Comparison of ENCODE assay signal across 8 mouse cellular contexts in the genomic region with DNA sequence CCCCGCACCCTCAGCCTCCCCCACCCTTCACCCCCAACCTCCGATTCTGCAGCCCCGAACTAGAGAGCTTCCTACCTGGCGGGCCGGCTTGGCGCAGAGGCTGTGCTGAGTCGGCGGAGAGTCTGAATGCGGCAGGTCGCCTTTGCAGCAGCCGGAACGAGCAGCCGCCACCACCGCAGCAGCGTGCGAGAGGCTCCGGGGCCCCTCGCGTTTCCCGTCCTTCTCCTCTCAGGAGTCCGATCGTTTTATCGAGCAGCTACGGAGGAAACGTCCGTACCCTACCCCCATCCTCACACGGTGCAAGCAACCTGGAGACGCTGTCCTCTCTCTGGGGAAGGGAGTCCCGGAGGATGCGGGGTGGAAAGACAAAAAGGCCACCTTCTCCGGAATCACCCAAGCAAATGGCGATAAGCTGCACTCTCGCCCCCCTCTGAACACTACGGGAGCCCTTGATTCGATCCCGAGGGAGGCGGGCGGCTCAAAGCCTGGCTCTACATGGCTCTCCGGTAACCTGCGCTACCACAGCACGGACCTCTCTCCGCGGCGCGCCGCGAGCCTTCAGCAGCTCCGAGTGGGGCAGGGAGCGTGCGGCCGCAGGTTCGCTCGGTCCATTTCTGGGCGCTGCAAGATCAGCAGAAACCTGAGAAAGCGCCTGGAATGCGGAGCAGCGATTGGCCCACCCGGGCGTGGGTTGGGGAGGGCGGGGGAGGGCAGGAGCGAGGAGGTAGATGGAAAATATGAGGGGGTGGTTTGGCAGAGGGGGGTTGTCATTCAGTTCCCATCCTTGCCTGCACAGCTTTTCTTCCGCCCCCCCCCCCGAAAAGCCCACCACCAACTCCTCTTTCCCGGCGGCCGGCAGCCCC. TPM values are rescaled to one million over a fixed set of nuclear protein-coding genes. Genes with fewer than 3 reads are reported as not detected.
DNase-seq lines count a peak whose midpoint lies in the region; ATAC-seq lines count a peak whose summit lies in the region.

No protein-coding gene starts in this region.

- peak overlapping the region; percentile 99 for H3K4me2 ChIP-seq in midbrain, embryonic 12.5 days (replicated peaks)

- peak overlapping the region; percentile 59 for H3K9ac ChIP-seq in midbrain, embryonic 12.5 days (replicated peaks)

- no peaks in the 10 kb centered on the region for H3K9me3 ChIP-seq in midbrain, embryonic 12.5 days

- WGBS in midbrain, embryonic 12.5 days: under 1% methylated on average over 61 of the region's 66 CpGs

- peak overlapping the region; percentile 57 for H3K4me3 ChIP-seq in midbrain, embryonic 12.5 days

- intact Hi-C loops in heart, postnatal 14 days (cut with DNase I): loop anchor here (5.0 kb wide), 1 partner anchor 58 kb away; no protein-coding TSS in a partner anchor

- H3K27me3 ChIP-seq in midbrain, embryonic 12.5 days: peaks cover 70% of the 10 kb centered on the region

- ATAC-seq in midbrain, embryonic 12.5 days (ENCODE audit: low FRiP score, low read depth): peak; percentile 29

- DNase-seq in urinary bladder, postnatal 14 days (ENCODE audit: low spot score): peak; percentile 24
- DNase-seq in urinary bladder, postnatal 4 days (ENCODE audit: low spot score in 2 of 2): no peak
- DNase-seq in embryo, embryonic 10 days (ENCODE audit: low spot score): peak; percentile 57
- peak; percentile 9 to 12 for DNase-seq in heart, postnatal 14 days
- peak; percentile 62 to 67 for DNase-seq in layer of hippocampus, postnatal 36 days
- peak; percentile 24 for DNase-seq in urinary bladder, postnatal 25 days (ENCODE audit: low spot score)
- DNase-seq in spleen, adult 12 weeks (ENCODE audit: low spot score): no peak

- peaks cover 37% of the 10 kb centered on the region for H3K4me1 ChIP-seq in midbrain, embryonic 12.5 days

- no peaks in the 10 kb centered on the region for H3K36me3 ChIP-seq in midbrain, embryonic 12.5 days

- no peak overlapping the region for H3K27ac ChIP-seq in midbrain, embryonic 12.5 days (replicated peaks)

RNA-seq across cellular contexts. Expression of a gene that starts 1.8 kb away (rescaled TPM):
- 1 to 10 TPM; 2.1 to 3.6 TPM for total RNA-seq in heart, postnatal 14 days (2021)
- 100 to 1,000 TPM; 110 to 114 TPM for total RNA-seq in layer of hippocampus, postnatal 36 days (2021)
- 2.9 and 3.2 TPM in 2 replicates for polyA plus RNA-seq in midbrain, embryonic 12.5 days (2016; fragmentation: Nextera tagmentation; extraction: Ambion mirVana)

Comparison
In these comparisons a context has a peak if more than half of its experiments do, and no peak if none do; other contexts are left out.
1. DNase-seq: peak in urinary bladder, postnatal 14 days (single experiment), embryo, embryonic 10 days (single experiment), heart, postnatal 14 days (2 of 2), layer of hippocampus, postnatal 36 days (2 of 2) and urinary bladder, postnatal 25 days (single experiment); none in urinary bladder, postnatal 4 days (0 of 2) and spleen, adult 12 weeks (single experiment).
2. RNA of a gene that starts 1.8 kb away (total RNA-seq): 110 to 114 TPM in layer of hippocampus, postnatal 36 days; 2.1 to 3.6 TPM in heart, postnatal 14 days; every median in the first group is over 10 times any median in the second.